Mouse (Mus musculus) limb, embryonic 15.5 days (tissue): ENCODE measurements at regions not wholly inside any gene's neighbourhood (a gene's known extent, or its start where the extent isn't known, plus 50 kb on each side); places are given as distances from the start of the nearest gene placed in this dataset.
A peak's percentile ranks its signal among the peaks of the same experiment; 100 is the strongest.

Experiments used
- ATAC-seq: fragments of 200-750 bp; cut with Nextera tagmentation; 2 replicates; pipeline ENCODE4 v1.8.0; 2017; ENCODE audit warnings: low read depth, moderate TSS enrichment; ENCODE audit not compliant: insufficient number of reproducible peaks, low FRiP score, low TSS enrichment
- H3K27ac ChIP-seq: fragments of 300-500 bp; sonication (generic); 2 replicates; pipeline ENCODE4 v1.5.1; 2015; ENCODE audit warnings: moderate library complexity, mild to moderate bottlenecking, inconsistent platforms
- H3K27me3 ChIP-seq: fragments of 300-500 bp; sonication (generic); 2 replicates; pipeline ENCODE4 v1.6.1; 2015; ENCODE audit warnings: inconsistent platforms
- H3K36me3 ChIP-seq: fragments of 300-500 bp; sonication (generic); 2 replicates; pipeline ENCODE4 v1.6.1; 2015; ENCODE audit warnings: inconsistent platforms
- H3K4me1 ChIP-seq: fragments of 300-500 bp; sonication (generic); 2 replicates; pipeline ENCODE4 v1.6.1; 2015; ENCODE audit warnings: inconsistent platforms
- H3K4me2 ChIP-seq: fragments of 300-500 bp; sonication (generic); 2 replicates; pipeline ENCODE4 v1.6.1; 2015; ENCODE audit warnings: mild to moderate bottlenecking, inconsistent platforms
- H3K4me3 ChIP-seq: fragments of 300-500 bp; sonication (generic); 2 replicates; pipeline ENCODE4 v1.5.1; 2015; ENCODE audit warnings: mild to moderate bottlenecking, inconsistent platforms
- H3K9ac ChIP-seq: fragments of 300-500 bp; sonication (generic); 2 replicates; pipeline ENCODE4 v1.6.1; 2015; ENCODE audit warnings: inconsistent platforms
- H3K9me3 ChIP-seq: fragments of 300-500 bp; sonication (generic); 2 replicates; pipeline ENCODE4 v1.6.1; 2016; ENCODE audit warnings: inconsistent platforms
- WGBS: fragments of 180-500 bp; shearing (Covaris S2); methylation state at CpG from one replicate; pipeline ENCODE4 v1.1.7; 2015; 5-methylcytosine and 5-hydroxymethylcytosine counted together

DNA sequence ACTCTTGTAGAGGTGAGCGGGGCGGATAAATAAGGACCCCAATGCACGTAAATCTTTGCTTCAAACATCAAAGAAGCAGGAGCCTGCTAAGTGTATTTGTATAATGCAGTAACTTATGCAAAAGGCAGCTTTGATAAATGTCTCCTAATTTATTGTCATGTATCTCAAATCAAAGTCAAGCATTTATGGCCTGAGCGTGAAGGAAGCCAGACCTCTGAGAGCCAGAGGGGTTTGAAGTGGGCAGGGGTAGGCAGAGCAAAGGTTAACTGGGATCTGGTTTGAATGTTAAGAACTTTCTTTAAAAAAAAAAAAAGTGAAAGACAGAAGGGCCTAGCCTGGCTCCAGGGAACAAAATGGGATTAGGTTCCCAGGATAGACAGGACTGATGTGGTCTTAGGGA lies 151.1 kb upstream of the Irx3 start:
- WGBS = 52% methylated on average over 4 of the region's 4 CpGs
- no peak overlapping the region for H3K9ac ChIP-seq
- no peaks in the 10 kb centered on the region for H3K36me3 ChIP-seq
- peaks cover 11% of the 10 kb centered on the region for H3K4me1 ChIP-seq
- no peaks in the 10 kb centered on the region for H3K9me3 ChIP-seq
- H3K27ac ChIP-seq = no peak overlapping the region
- peaks cover 48% of the 10 kb centered on the region for H3K27me3 ChIP-seq
- H3K4me3 ChIP-seq = no peak overlapping the region
- ATAC-seq = no peak
- no peak overlapping the region for H3K4me2 ChIP-seq

DNA sequence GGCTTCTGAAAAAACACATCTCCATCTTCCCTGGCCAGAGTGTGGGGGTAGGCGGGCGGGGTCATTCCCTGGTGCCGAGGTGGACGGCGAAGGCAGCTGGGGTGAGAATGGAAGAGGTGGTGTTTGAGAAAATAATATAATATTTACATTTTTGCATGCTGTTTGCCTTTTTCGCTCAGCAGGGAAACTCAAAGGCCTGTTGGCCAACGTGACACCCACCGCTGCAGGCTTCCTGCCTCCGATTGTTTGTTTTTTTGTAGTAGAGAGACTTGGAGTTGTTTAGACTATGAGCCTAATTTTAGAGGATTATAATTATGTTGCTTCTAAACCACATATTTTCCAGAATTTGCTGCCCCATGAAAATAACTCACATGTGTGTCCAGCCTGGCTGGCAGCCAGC lies 147.2 kb upstream of the Irx3 start:
- no peaks in the 10 kb centered on the region for H3K36me3 ChIP-seq
- H3K9ac ChIP-seq = no peak overlapping the region
- ATAC-seq = no peak
- peaks cover 41% of the 10 kb centered on the region for H3K27me3 ChIP-seq
- H3K4me3 ChIP-seq = peak overlapping the region; percentile 13; the same call in 1 of the 2 replicates
- no peak overlapping the region for H3K27ac ChIP-seq
- H3K4me2 ChIP-seq = peak overlapping the region; percentile 39
- H3K4me1 ChIP-seq = peaks cover 11% of the 10 kb centered on the region
- WGBS = 32% methylated on average over 9 of the region's 9 CpGs
- H3K9me3 ChIP-seq = no peaks in the 10 kb centered on the region

DNA sequence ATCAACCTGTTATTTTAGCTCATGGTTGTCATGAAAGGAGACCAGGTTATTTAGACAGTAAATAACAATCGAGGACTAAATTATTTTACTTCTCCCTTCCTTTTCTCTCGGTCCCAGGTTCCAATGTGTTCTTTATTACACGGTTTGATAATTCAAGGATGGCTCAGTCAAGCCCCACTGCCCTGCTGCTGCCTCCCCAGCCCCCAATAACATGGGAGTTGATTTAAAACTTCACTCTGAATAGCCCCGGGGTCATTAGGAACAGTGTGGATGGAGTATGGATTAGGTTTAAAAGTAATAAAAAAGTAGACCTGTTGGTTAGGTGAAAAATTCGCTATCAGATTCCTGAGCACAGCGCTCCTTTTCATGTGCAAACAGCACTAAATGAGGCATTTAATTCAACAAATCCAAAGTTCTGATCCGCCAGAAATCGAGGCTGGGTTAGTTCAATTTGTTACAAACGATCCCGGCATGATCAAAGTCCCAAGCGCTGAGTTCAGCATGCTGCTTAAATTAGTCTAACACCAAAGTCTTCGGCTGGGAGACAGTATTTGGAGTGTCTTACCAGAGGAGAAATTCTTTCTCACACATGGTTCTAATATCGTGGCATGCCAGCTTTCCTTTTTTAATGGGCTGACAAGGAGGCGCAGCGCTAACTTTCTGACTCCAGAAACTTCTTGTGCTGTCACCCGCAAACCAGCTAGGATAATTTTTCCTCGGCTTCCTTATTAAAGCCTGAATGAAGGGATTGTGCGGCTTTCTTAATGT lies 146.5 kb upstream of the Irx3 start:
- WGBS = 19% methylated on average over 18 of the region's 18 CpGs
- H3K4me2 ChIP-seq = peak overlapping the region; percentile 39
- no peak overlapping the region for H3K9ac ChIP-seq
- no peaks in the 10 kb centered on the region for H3K36me3 ChIP-seq
- H3K27me3 ChIP-seq = peaks cover 41% of the 10 kb centered on the region
- H3K27ac ChIP-seq = no peak overlapping the region
- no peak for ATAC-seq
- peaks cover 11% of the 10 kb centered on the region for H3K4me1 ChIP-seq
- peak overlapping the region; percentile 13; the same call in 1 of the 2 replicates for H3K4me3 ChIP-seq
- no peaks in the 10 kb centered on the region for H3K9me3 ChIP-seq

DNA sequence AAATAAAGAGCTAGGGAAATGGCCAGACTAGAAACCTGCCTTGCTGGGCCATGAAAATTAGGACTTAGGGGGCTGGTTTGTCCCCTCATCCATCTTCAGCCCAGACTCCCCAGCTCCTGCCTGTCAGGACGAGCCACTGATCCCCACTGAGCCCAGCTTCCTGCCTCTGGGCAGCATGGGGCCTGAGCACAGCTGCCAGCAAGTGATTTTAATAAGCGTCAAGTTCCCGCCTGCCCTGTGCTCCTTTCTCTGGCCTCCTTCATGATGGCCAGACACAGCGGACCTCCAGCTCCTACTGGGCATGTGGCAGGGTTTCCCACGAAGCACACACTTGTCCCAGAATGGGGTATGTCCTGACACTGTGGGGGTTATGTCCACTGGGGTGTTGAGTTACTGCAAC lies 139.1 kb upstream of the Irx3 start:
- Histone ChIP-seq H3K4me3 (no peak overlapping the region), H3K36me3 (no peaks in the 10 kb centered on the region), H3K27ac (no peak overlapping the region), H3K4me2 (no peak overlapping the region), H3K27me3 (peaks cover 52% of the 10 kb centered on the region), H3K9ac (no peak overlapping the region), H3K4me1 (peaks cover 8% of the 10 kb centered on the region; the same call in 1 of the 2 replicates), H3K9me3 (no peaks in the 10 kb centered on the region)
- no peak for ATAC-seq
- 21% methylated on average over 5 of the region's 5 CpGs for WGBS

- peaks cover 8% of the 10 kb centered on the region; the same call in 1 of the 2 replicates for H3K4me1 ChIP-seq
- no peak overlapping the region for H3K4me3 ChIP-seq
- no peak overlapping the region for H3K27ac ChIP-seq
- 35% methylated on average over 2 of the region's 2 CpGs for WGBS
- H3K36me3 ChIP-seq = no peaks in the 10 kb centered on the region
- H3K4me2 ChIP-seq = no peak overlapping the region
- H3K9me3 ChIP-seq = no peaks in the 10 kb centered on the region
- no peak for ATAC-seq
- H3K27me3 ChIP-seq = peaks cover 63% of the 10 kb centered on the region
- no peak overlapping the region for H3K9ac ChIP-seq
Measured at GRCm38 (mm10) chr8:91937227-91937626, 135.4 kb upstream of the Irx3 start.

GRCm38 (mm10) chr8:91930520-91930919 lies 128.7 kb upstream of the Irx3 start:
- WGBS = 59% methylated on average over 4 of the region's 4 CpGs
- Histone ChIP-seq H3K4me2 (no peak overlapping the region), H3K9ac (no peak overlapping the region), H3K27ac (no peak overlapping the region), H3K4me1 (peaks cover 11% of the 10 kb centered on the region; the same call in 1 of the 2 replicates), H3K27me3 (peaks cover 56% of the 10 kb centered on the region), H3K4me3 (no peak overlapping the region), H3K36me3 (no peaks in the 10 kb centered on the region), H3K9me3 (no peaks in the 10 kb centered on the region)
- ATAC-seq = no peak

DNA sequence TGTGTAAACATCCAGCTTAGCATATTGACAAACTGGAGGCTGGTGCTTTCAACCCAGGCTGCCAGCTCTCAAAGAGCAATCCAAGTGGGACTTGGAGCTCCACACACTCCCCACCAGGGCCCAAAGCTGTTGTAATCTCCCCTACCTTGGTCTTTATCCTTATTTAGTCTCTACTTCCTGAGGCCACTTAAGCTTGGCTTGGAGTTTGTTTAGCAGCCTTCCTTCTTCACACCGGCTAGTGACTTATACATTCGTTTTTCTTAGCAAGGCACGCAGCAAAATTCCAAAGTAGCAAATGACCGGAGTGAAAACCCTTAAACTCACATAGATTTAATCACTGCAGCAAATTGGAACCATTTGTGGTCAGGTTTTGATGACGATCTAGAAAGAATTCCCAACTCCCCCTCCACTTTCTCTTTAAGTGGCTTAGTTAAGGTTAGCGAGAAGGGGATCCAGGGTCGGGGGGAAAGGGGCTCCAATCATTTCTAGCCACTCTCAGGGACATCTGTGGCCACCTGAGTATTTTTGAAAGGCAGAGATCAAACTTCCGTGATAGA lies 124.2 kb upstream of the Irx3 start:
- 28% methylated on average over 8 of the region's 8 CpGs for WGBS
- Histone ChIP-seq H3K27me3 (peaks cover 67% of the 10 kb centered on the region), H3K9ac (no peak overlapping the region), H3K9me3 (no peaks in the 10 kb centered on the region), H3K4me1 (peaks cover 11% of the 10 kb centered on the region; the same call in 1 of the 2 replicates), H3K4me2 (no peak overlapping the region), H3K27ac (no peak overlapping the region), H3K36me3 (no peaks in the 10 kb centered on the region), H3K4me3 (no peak overlapping the region)
- no peak for ATAC-seq

DNA sequence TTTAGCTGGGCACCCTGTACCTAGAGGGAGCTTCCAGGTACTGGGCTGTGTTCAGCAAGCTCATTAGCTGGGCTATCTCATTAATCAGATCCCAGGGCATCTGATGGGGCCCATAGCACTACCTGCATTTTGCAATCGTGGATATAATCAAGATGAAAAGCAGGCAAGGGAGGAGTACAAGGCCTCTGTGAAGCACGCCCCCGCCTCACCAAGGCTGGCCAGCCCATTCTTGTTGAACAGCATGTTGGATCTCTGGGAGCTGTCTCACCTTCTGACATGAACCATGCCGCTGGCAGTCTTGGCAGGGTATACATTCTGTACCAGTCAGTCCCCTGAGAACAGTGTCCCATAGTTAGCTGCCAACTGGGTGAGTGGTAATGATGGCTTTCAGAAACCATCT lies 122.3 kb upstream of the Irx3 start:
- WGBS = 81% methylated on average over 4 of the region's 4 CpGs
- H3K4me1 ChIP-seq = peaks cover 11% of the 10 kb centered on the region; the same call in 1 of the 2 replicates
- no peaks in the 10 kb centered on the region for H3K36me3 ChIP-seq
- no peak overlapping the region for H3K4me3 ChIP-seq
- ATAC-seq = no peak
- H3K9ac ChIP-seq = no peak overlapping the region
- no peak overlapping the region for H3K4me2 ChIP-seq
- peaks cover 63% of the 10 kb centered on the region for H3K27me3 ChIP-seq
- no peak overlapping the region for H3K27ac ChIP-seq
- no peaks in the 10 kb centered on the region for H3K9me3 ChIP-seq

DNA sequence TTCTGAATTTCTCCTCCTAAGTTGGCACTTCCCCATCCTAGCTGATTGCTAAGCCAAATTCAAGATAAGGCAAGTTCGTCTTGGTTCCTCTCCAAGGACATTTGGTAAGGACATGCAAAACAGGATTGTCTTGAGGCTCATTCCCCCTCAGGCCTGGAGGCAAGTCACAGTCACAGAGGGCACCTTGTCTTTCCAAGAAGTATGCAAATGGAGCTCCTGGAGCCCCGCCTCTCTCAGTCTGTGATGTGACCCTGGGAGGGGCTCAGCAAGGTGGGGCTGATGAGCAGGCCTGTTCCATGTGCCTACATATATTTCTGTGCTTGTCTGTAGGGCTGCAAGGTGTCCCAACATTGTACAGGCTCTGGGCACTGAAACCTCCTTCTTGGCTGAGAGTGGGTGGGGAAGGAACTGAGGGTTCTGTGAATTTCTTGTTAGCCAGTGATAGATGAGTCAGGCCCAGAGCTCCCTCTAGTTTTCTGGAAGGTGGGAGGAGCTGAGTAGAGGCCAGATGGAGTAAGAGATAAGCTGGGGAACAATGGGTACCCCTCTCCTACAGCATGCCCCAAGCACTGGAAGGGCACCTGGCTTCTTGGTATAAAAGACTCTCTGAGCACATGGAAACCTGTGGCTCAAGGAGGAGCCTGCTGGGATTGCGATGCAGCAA lies 120.5 kb upstream of the Irx3 start:
- Histone ChIP-seq H3K36me3 (no peaks in the 10 kb centered on the region), H3K9me3 (no peaks in the 10 kb centered on the region), H3K4me2 (no peak overlapping the region), H3K4me3 (no peak overlapping the region), H3K4me1 (peaks cover 9% of the 10 kb centered on the region; the same call in 1 of the 2 replicates), H3K27me3 (peaks cover 46% of the 10 kb centered on the region), H3K27ac (no peak overlapping the region), H3K9ac (no peak overlapping the region)
- WGBS = 63% methylated on average over 3 of the region's 3 CpGs
- ATAC-seq = peak; percentile 66; the same call in 1 of the 2 replicates

DNA sequence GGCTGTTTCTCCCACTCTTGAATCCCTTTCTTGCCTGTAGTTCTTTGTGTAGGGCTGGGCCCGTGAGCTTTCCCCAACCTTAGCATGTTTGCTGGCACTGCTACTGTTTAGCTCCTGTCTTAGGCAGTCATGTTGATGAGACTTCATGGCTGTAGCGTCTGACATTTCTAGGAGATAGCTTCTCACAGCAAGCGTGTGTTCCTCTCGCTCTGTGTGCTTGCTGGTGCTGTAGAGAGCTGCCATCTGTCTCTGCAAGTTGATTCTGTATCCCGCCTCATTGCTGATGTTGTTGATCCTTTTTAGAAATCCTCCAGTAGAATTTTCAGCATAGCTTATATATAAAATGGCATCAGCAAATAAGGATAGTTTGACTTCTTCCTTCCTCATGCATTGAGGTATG lies 116.0 kb upstream of the Irx3 start:
- no peak overlapping the region for H3K4me2 ChIP-seq
- no peaks in the 10 kb centered on the region for H3K9me3 ChIP-seq
- no peaks in the 10 kb centered on the region for H3K36me3 ChIP-seq
- H3K9ac ChIP-seq = no peak overlapping the region
- H3K27ac ChIP-seq = no peak overlapping the region
- ATAC-seq = no peak
- no peak overlapping the region for H3K4me3 ChIP-seq
- peaks cover 42% of the 10 kb centered on the region for H3K27me3 ChIP-seq
- H3K4me1 ChIP-seq = 0 out of 2 replicates have a peak, but pooled peaks cover 3% of the 10 kb centered on the region
- WGBS = 93% methylated on average over 5 of the region's 5 CpGs

DNA sequence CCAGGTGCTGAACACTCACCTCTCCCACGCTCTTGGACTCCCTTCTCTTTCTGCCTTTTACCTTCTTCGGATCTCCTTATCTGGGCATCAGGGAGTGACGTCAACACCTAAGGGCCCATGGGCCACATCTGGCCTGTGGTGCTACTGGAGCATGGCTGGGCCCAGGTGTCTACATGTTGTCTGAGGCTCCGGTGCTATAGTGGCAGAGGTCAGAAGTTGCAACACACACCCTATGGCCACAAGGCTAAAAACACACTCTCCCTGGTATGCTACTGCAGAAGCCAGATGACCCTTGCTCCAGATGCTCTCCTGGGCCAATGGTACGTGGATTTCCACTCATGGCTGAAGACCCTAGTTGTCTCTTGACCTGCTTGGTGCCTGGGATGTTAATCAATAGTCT lies 112.1 kb upstream of the Irx3 start:
- no peak overlapping the region for H3K27ac ChIP-seq
- no peaks in the 10 kb centered on the region for H3K9me3 ChIP-seq
- 82% methylated on average over 5 of the region's 5 CpGs for WGBS
- 0 out of 2 replicates have a peak, but pooled peaks cover 3% of the 10 kb centered on the region for H3K4me1 ChIP-seq
- no peak overlapping the region for H3K9ac ChIP-seq
- no peaks in the 10 kb centered on the region for H3K36me3 ChIP-seq
- H3K27me3 ChIP-seq = peaks cover 50% of the 10 kb centered on the region
- no peak overlapping the region for H3K4me3 ChIP-seq
- no peak for ATAC-seq
- no peak overlapping the region for H3K4me2 ChIP-seq

- Histone ChIP-seq H3K4me3 (no peak overlapping the region), H3K36me3 (no peaks in the 10 kb centered on the region), H3K27me3 (peaks cover 59% of the 10 kb centered on the region), H3K9ac (no peak overlapping the region), H3K4me1 (0 out of 2 replicates have a peak, but pooled peaks cover 3% of the 10 kb centered on the region), H3K9me3 (no peaks in the 10 kb centered on the region), H3K4me2 (no peak overlapping the region), H3K27ac (no peak overlapping the region)
- no peak for ATAC-seq
- 69% methylated on average over 6 of the region's 6 CpGs for WGBS
Measured at GRCm38 (mm10) chr8:91913121-91913520, 111.3 kb upstream of the Irx3 start.
